Mouse (Mus musculus): ENCODE measurements at regions not wholly inside any gene's neighbourhood (a gene's known extent, or its start where the extent isn't known, plus 50 kb on each side); places are given as distances from the start of the nearest gene placed in this dataset.

- TF ChIP-seq CTCF (IDR thresholded peaks at IDR 0.05; ENCODE audit: insufficient read depth, low read length) = no peak
- TF ChIP-seq POLR2A (IDR thresholded peaks at IDR 0.05; ENCODE audit: borderline replicate concordance, extremely low read depth, low read depth, low read length) = no peak
Measured at GRCm38 (mm10) chr13:103452837-103453236, 118.5 kb upstream of the Mast4 start.

Data from lung, adult 2 months (tissue).